Mouse (Mus musculus): ENCODE data around the gene Sectm1a.
"Not testable (repeated sequence)": the region's sequence is repeated elsewhere in the genome, so short reads cannot be mapped to it uniquely, and the experiment has no call there.

Sectm1a gene

DNA sequence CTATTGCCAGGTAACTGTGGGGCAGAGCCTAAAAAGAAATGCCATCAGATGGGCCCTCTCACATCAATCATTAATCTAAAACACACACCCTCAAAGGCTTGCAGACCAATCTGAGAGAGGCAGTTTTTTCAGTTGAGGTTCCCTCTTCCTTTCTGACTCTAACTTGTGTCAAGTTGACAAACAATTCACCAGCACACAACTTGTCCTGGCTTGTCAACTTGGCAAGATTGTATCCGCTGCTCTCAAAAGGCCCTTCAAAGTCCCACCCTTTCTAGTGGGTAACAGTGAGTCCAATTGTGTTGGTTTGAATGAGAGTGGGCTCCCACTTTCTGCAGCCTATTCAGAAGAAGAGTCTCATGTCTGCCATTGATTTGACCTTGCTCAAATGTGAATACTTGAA, 35.7 kb downstream of the Sectm1a start:
- DNase-seq, result no peak

DNA sequence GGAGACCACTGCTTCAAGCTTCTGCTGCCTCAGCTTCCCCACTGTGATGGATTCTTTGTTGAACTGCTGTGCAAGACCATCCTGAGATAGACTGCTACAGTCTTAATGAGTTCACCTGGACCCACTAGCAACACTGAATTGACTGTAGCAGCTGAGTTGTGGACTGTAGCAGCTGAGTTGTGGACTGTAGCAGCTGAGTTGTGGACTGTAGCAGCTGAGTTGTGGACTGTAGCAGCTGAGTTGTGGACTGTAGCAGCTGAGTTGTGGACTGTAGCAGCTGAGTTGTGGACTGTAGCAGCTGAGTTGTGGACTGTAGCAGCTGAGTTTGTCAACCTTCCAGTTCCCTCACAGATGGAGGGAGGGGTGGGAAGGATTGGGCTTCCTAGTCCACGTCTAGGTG, 38.0 kb downstream of the Sectm1a start:
- DNase-seq, result not testable (repeated sequence)

DNA sequence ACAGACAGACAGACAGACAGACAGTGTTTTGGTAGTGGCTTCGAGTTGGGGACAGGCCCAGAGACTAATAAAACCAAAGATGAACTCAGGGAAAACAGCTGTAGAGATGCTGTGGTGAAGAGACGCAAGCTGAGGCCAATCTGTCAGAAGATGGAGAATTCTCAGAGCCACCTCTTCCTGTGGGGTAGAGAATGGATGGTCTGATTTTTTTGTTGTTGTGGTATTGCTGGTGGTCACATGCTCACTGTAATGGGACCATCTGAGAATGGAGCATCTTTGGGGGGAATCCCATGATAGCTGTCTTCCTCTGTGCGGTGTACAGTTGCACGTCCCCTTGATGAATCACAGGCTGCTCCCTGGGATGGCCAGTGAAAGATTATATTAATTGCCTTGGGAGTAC, 38.5 kb downstream of the Sectm1a start:
- no peak for DNase-seq

- no peak for DNase-seq
Observed at GRCm38 (mm10) chr11:121041636-121042035, 39.4 kb downstream of the Sectm1a start.

GRCm38 (mm10) chr11:121041212-121041611, 39.8 kb downstream of the Sectm1a start:
- peak; percentile 80 for DNase-seq

DNA sequence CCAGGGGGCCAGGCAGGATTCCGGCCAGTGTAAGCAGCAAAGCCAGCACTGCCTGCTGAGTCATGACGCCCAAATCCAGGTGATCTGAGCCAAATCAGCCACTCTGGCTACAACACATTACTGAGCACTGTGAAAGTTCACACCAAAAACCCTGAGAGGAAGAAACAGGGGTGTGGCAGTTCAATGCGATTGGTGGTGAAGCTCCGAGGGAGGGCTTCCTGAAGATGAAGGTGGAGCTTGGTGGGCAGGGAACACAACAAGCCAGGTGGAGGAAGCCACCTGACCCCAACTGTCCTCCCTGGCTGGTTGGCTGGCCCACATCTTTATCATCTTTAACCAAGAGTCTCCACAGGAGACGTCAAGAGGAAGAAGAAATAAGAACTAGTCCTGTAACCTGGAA, 41.7 kb downstream of the Sectm1a start, which contains the start of gene Cd7:
Gene Cd7 (minus strand): TSS at position 117 of the 400 bp plus-strand sequence.
- DNase-seq, result no peak

- no peak for DNase-seq
Observed at GRCm38 (mm10) chr11:121038366-121039240, 42.4 kb downstream of the Sectm1a start.

DNA sequence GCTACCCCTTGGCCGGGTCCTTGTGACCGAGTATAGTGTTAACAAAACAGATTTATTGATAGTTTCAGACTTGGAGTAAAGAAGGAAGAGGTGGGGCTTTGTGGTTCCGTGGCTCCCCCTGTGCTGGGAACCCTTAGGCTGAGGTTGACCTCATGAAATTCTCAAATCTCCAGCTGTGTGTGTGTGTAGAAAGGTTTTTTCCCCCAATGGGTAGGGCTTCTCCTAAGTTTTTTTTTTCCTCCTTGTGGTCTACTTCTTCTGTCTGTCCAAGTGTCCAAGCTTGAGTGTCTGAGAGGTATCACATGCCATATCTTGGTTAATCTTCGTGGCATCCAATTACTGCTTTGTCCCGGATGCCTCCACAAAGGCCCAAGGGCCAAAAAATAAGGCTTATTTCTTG, 47.9 kb downstream of the Sectm1a start:
- DNase-seq, result no peak

- no peak for DNase-seq
Observed at GRCm38 (mm10) chr11:121027259-121027658, 53.8 kb downstream of the Sectm1a start.

- DNase-seq, result no peak
Observed at GRCm38 (mm10) chr11:121024163-121024562, 56.9 kb downstream of the Sectm1a start.

DNA sequence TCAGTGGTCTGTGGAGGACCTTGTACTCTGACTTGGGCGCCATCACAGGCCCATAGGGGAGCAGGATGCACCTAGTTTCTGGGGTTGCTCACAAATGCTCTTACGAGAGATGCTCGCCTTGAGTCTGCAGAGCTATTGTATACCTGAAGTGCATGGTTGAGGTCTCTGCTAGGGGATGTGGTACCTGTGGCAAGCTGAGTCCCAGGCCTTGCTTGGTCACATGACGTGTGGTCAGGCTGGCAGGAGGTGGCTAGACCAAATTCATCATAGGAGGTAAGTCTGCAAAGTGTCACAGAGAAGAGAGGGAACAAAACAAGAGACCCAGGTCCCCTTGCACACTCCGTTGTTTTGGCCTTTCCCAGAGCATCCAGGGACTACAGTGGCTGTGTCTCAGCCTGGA, 61.5 kb downstream of the Sectm1a start:
- no peak for DNase-seq

- peak; percentile 62 for DNase-seq
Observed at GRCm38 (mm10) chr11:121017703-121018102, 63.3 kb downstream of the Sectm1a start.

Data from right cerebral cortex, postnatal 4 days (tissue).